ENCODE assay signal across 19 mouse cellular contexts in genomic region chr14:59727016-59727415, GRCm38 (mm10).
DNase-seq lines count a peak whose midpoint lies in the region; ATAC-seq and TF ChIP-seq lines count a peak whose summit lies in the region.
"Had no signal": no experiment of that assay in that cellular context is flagged by ENCODE, and none has a peak within 500 bp of the region (broad histone marks: within the 10 kb centered on the region; RNA-seq: fewer than 3 reads in every experiment).

No protein-coding gene starts in this region.

- WGBS in limb, embryonic 14.5 days, result 80% methylated on average over 4 of the region's 4 CpGs
- WGBS in limb, embryonic 10.5 days, result 80% methylated on average over 4 of the region's 4 CpGs

- H3K4me2 ChIP-seq in limb, embryonic 14.5 days (replicated peaks; ENCODE audit: low read depth, low read length, severe bottlenecking), result no peak overlapping the region
- H3K4me2 ChIP-seq: embryonic facial prominence, embryonic 12.5 days; forebrain, embryonic 12.5 days; heart, embryonic 12.5 days; hindbrain, embryonic 15.5 days had no signal

- H3K27ac ChIP-seq in limb, embryonic 14.5 days (replicated peaks; ENCODE audit: low read depth, low read length), result no peak overlapping the region
- H3K27ac ChIP-seq in limb, embryonic 10.5 days, result no peak overlapping the region
- H3K27ac ChIP-seq: embryonic facial prominence, embryonic 12.5 days; forebrain, embryonic 12.5 days; hindbrain, embryonic 15.5 days had no signal

- no peak overlapping the region for H3K9ac ChIP-seq in limb, embryonic 14.5 days (ENCODE audit: low read depth, low read length, severe bottlenecking)
- H3K9ac ChIP-seq: embryonic facial prominence, embryonic 12.5 days; forebrain, embryonic 12.5 days; heart, embryonic 12.5 days; hindbrain, embryonic 15.5 days had no signal

- no peaks in the 10 kb centered on the region for H3K9me3 ChIP-seq in limb, embryonic 14.5 days (ENCODE audit: control insufficient read depth, low read length)
- no peaks in the 10 kb centered on the region for H3K9me3 ChIP-seq in limb, embryonic 10.5 days (replicated peaks)
- H3K9me3 ChIP-seq: embryonic facial prominence, embryonic 12.5 days; forebrain, embryonic 12.5 days; heart, embryonic 12.5 days; hindbrain, embryonic 15.5 days had no signal

- intact Hi-C loops in gastrocnemius, postnatal 36 days (cut with DNase I), result loop anchor here (5.0 kb wide), 1 partner anchor 215 kb away; no protein-coding TSS in a partner anchor

- ATAC-seq in limb, embryonic 14.5 days (ENCODE audit: low FRiP score, low read depth), result no peak
- ATAC-seq: forebrain, embryonic 16.5 days; intestine, embryonic 16.5 days had no signal

- H3K27me3 ChIP-seq in limb, embryonic 14.5 days (ENCODE audit: control insufficient read depth, insufficient read depth, low read length), result no peaks in the 10 kb centered on the region
- H3K27me3 ChIP-seq in limb, embryonic 10.5 days (ENCODE audit: low read depth, poor library complexity, severe bottlenecking), result no peaks in the 10 kb centered on the region
- H3K27me3 ChIP-seq: embryonic facial prominence, embryonic 12.5 days had no signal

- no peak overlapping the region for H3K4me3 ChIP-seq in limb, embryonic 14.5 days (replicated peaks; ENCODE audit: low read length)
- H3K4me3 ChIP-seq in limb, embryonic 10.5 days, result no peak overlapping the region
- H3K4me3 ChIP-seq: embryonic facial prominence, embryonic 12.5 days; forebrain, embryonic 12.5 days; heart, embryonic 12.5 days; hindbrain, embryonic 15.5 days had no signal

- no peaks in the 10 kb centered on the region for H3K36me3 ChIP-seq in limb, embryonic 14.5 days (ENCODE audit: control insufficient read depth, insufficient read depth, low read length)
- H3K36me3 ChIP-seq in limb, embryonic 10.5 days, result no peaks in the 10 kb centered on the region
- H3K36me3 ChIP-seq: embryonic facial prominence, embryonic 12.5 days; forebrain, embryonic 12.5 days; heart, embryonic 12.5 days; hindbrain, embryonic 15.5 days had no signal

- no peak for TF ChIP-seq POLR2A in limb, embryonic 14.5 days (IDR thresholded peaks at IDR 0.05; ENCODE audit: borderline replicate concordance, extremely low read depth, insufficient read depth, insufficient read length)

- 0 out of 2 replicates have a peak, but pooled peaks cover 3% of the 10 kb centered on the region for H3K4me1 ChIP-seq in limb, embryonic 14.5 days (ENCODE audit: control insufficient read depth, insufficient read depth, low read length)
- peaks cover 19% of the 10 kb centered on the region for H3K4me1 ChIP-seq in limb, embryonic 10.5 days
- H3K4me1 ChIP-seq: embryonic facial prominence, embryonic 12.5 days had no signal

- peak; percentile 79 for DNase-seq in gastrocnemius, adult 18-20 months (ENCODE audit: low spot score)
- DNase-seq in gastrocnemius, postnatal 36 days, result no peak
- DNase-seq in kidney, adult 11 months, result peak; percentile 4
- no peak for DNase-seq in kidney, postnatal 4 days
- DNase-seq in limb, embryonic 14.5 days (ENCODE audit: low spot score), result peak; percentile 38
- no peak for DNase-seq in limb, embryonic 10.5 days (ENCODE audit: low spot score)
- no peak for DNase-seq in B cell, adult 2 months
- DNase-seq: adrenal gland, adult 2 months; adrenal gland, postnatal 25 days; cerebellum, adult 2 months; cerebellum, postnatal 14 days; embryo, embryonic 11 days; heart, postnatal 36 days had no signal

Comparison
In these comparisons a context has a peak if more than half of its experiments do, and no peak if none do; other contexts are left out.
1. DNase-seq: peak in gastrocnemius, adult 18-20 months (single experiment), kidney, adult 11 months (single experiment) and limb, embryonic 14.5 days (single experiment); none in gastrocnemius, postnatal 36 days (0 of 2), kidney, postnatal 4 days (0 of 2), limb, embryonic 10.5 days (single experiment) and B cell, adult 2 months (0 of 2).